Mouse (Mus musculus): ENCODE data around the gene Scamp2. TPM values are rescaled to one million over a fixed set of nuclear protein-coding genes. Genes with fewer than 3 reads are reported as not detected.

Scamp2 gene
- polyA plus RNA-seq, 1 experiment from 2014 or later, result 60.2 TPM

DNA sequence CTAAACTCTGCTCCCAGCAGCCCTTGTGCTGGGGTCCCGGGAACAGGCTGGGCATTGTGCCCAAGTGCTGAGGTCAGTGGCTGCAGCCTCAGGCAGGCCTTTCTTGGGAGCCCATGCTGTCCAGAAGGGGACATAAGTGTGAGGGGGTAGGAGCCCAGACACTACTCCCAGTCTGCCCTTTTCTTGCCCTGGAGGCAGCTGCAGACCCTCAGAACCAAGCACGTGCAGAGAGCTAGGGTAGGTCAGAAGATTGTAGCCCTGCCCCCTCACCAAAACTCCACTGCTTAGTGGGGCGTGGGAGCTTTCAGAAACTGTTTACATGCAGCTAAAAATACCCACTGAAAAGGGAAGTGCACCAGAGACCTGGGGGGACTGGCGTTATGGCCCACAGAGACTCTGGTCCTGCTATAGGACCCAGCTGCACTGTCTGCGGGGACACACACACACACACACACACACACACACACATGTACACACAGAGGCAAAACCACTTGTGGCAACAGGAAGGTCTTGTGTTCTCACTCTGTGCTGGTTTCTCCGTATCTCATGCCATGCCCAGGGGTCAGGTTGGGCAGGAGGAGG is 77.1 kb downstream of the Scamp2 start:
- no peaks in the 10 kb centered on the region for H3K27me3 ChIP-seq
- TF ChIP-seq CTCF (IDR thresholded peaks at IDR 0.05), result no peak
- in situ Hi-C loops (cut with MboI; ENCODE audit: low pct_unique_long_range_greater_than_20kb), result no loop called here
- ATAC-seq (no peak), DNase-seq (ENCODE audit: low read depth, low spot score) (no peak)
- ChIA-PET CTCF (interaction anchor here (0.7 to 2.2 kb wide), 4 partner anchors 8 to 22 kb away, joined by 3 to 8 read pairs (median 4); no protein-coding TSS in a partner anchor), POLR2A (interaction anchor here (2.1 kb wide), 1 partner anchor 8 kb away, joined by 9 read pairs; no protein-coding TSS in a partner anchor)

Other genes with a start within 250 kb of the Scamp2 start
- 35.2 TPM for gene Ppcdc, start 120.8 kb upstream of the Scamp2 start, polyA plus RNA-seq (2021)
- 73.0 TPM for gene Scamp5, start 92.9 kb upstream of the Scamp2 start, polyA plus RNA-seq (2021)
- gene Rpp25, start 56.9 kb upstream of the Scamp2 start, polyA plus RNA-seq (2021), result 0.39 TPM
- gene Cox5a, start 39.7 kb upstream of the Scamp2 start, polyA plus RNA-seq (2021), result 1,082 TPM
- gene Fam219b, start 23.4 kb upstream of the Scamp2 start, polyA plus RNA-seq (2021), result 10.2 TPM
- gene Mpi, start 8.2 kb upstream of the Scamp2 start, polyA plus RNA-seq (2021), result 39.1 TPM
- 30.7 TPM for gene Ulk3, start 28.5 kb downstream of the Scamp2 start, polyA plus RNA-seq (2021)
- gene Cplx3, start 45.3 kb downstream of the Scamp2 start, polyA plus RNA-seq (2021), result 0.72 TPM
- gene Lman1l, start 59.8 kb downstream of the Scamp2 start, polyA plus RNA-seq (2021), result 0.09 TPM
- gene Csk, start 92.7 kb downstream of the Scamp2 start, polyA plus RNA-seq (2021), result 117 TPM
- gene Cyp1a2, start 122.8 kb downstream of the Scamp2 start, polyA plus RNA-seq (2021), result not detected
- not detected for gene Cyp1a1, start 127.0 kb downstream of the Scamp2 start, polyA plus RNA-seq (2021)
- gene Edc3, start 147.6 kb downstream of the Scamp2 start, polyA plus RNA-seq (2021), result 14.3 TPM
- gene Clk3, start 204.9 kb downstream of the Scamp2 start, polyA plus RNA-seq (2021), result 75.6 TPM

Measured in Patski (cell line).